Mouse (Mus musculus) midbrain, postnatal 0 days (tissue): Measurements from ENCODE around the gene Cdc42ep3. TPM values are rescaled to one million over a fixed set of nuclear protein-coding genes. Genes with fewer than 3 reads are reported as not detected.

Source experiments
- ATAC-seq: fragments of 200-750 bp; cut with Nextera tagmentation; 2 replicates; pipeline ENCODE4 v1.8.0; 2017; ENCODE audit warnings: moderate number of reproducible peaks, mild to moderate bottlenecking, moderate TSS enrichment, moderate library complexity; ENCODE audit not compliant: low FRiP score
- DNase-seq: peaks from one replicate; pipeline ENCODE4 v3.0.0-alpha.2; 2015; ENCODE audit warnings: low spot score
- H3K27ac ChIP-seq: fragments of 300-500 bp; sonication (generic); 2 replicates; pipeline ENCODE4 v1.5.1; 2014; ENCODE audit warnings: low read depth, mild to moderate bottlenecking, low read length, mixed read lengths
- H3K27me3 ChIP-seq: fragments of 300-500 bp; sonication (generic); 2 replicates; pipeline ENCODE4 v1.6.1; 2014; ENCODE audit warnings: low read length, control low read depth, mixed read lengths; ENCODE audit not compliant: insufficient read depth
- H3K36me3 ChIP-seq: fragments of 300-500 bp; sonication (generic); 2 replicates; pipeline ENCODE4 v1.6.1; 2014; ENCODE audit warnings: low read length, control low read depth, mixed read lengths; ENCODE audit not compliant: insufficient read depth
- H3K4me1 ChIP-seq: fragments of 300-500 bp; sonication (generic); 2 replicates; pipeline ENCODE4 v1.6.1; 2014; ENCODE audit warnings: mild to moderate bottlenecking, control low read depth, antibody characterized with exemption, low read length, mixed read lengths; ENCODE audit not compliant: insufficient read depth
- H3K4me2 ChIP-seq: fragments of 300-500 bp; sonication (generic); 2 replicates; pipeline ENCODE4 v1.6.1; 2014; ENCODE audit warnings: low read depth, mild to moderate bottlenecking, low read length, mixed read lengths; ENCODE audit not compliant: poor library complexity, severe bottlenecking
- H3K4me3 ChIP-seq: fragments of 300-500 bp; sonication (generic); 2 replicates; pipeline ENCODE4 v1.5.1; 2014; ENCODE audit warnings: low read depth, mild to moderate bottlenecking, low read length, moderate library complexity
- H3K9ac ChIP-seq: fragments of 300-500 bp; sonication (generic); replicated peaks from 2 replicates; pipeline ENCODE4 v1.6.1; 2014; ENCODE audit warnings: mild to moderate bottlenecking, low read length, moderate library complexity, mixed read lengths; ENCODE audit not compliant: poor library complexity, severe bottlenecking
- H3K9me3 ChIP-seq: fragments of 300-500 bp; sonication (generic); 2 replicates; pipeline ENCODE4 v1.6.1; 2016; ENCODE audit warnings: low read length, control low read depth
- CTCF ChIP-seq: IDR thresholded peaks from 2 replicates; pipeline ENCODE4 v1.5.1; 2016; ENCODE audit warnings: antibody characterized with exemption, mild to moderate bottlenecking
- WGBS: fragments of 180-500 bp; shearing (Covaris S2); extraction: QIAGEN DNeasy Blood & Tissue Kit; methylation state at CpG from one replicate; pipeline ENCODE4 v1.1.7; 2014; 5-methylcytosine and 5-hydroxymethylcytosine counted together
- polyA plus RNA-seq: library from polyadenylated mRNA; unstranded; fragments of >200 nt; fragmentation: Nextera tagmentation; extraction: Ambion mirVana; gene quantifications from 2 replicates; pipeline ENCODE4 v1.2.1, GENCODE M21; 2015
- total RNA-seq: library from RNA; depleted of rRNA; stranded (reverse); fragments of >200 nt; gene quantifications from 2 replicates; pipeline ENCODE4 v1.2.3, GENCODE M21; 2014

The Cdc42ep3 gene
- total and polyA plus RNA-seq, 2 experiments from 2014 or later: 26.4 to 37.6 TPM

- Histone ChIP-seq H3K4me2 (no peak overlapping the region), H3K9me3 (no peaks in the 10 kb centered on the region), H3K4me3 (no peak overlapping the region), H3K9ac (no peak overlapping the region), H3K4me1 (no peaks in the 10 kb centered on the region), H3K27ac (no peak overlapping the region), H3K27me3 (no peaks in the 10 kb centered on the region), H3K36me3 (no peaks in the 10 kb centered on the region)
- ATAC-seq (no peak), DNase-seq (no peak)
- WGBS: 90% methylated on average over 2 of the region's 2 CpGs
- no peak for TF ChIP-seq CTCF
These were observed 64.2 kb downstream of the Cdc42ep3 start for GRCm38 (mm10) chr17:79290697-79291096.

GRCm38 (mm10) chr17:79287302-79287701 lies 67.6 kb downstream of the Cdc42ep3 start:
- H3K9ac ChIP-seq: no peak overlapping the region
- no peak for ATAC-seq
- no peaks in the 10 kb centered on the region for H3K9me3 ChIP-seq
- H3K36me3 ChIP-seq: no peaks in the 10 kb centered on the region
- no peak overlapping the region for H3K4me2 ChIP-seq
- DNase-seq: no peak
- no peak overlapping the region for H3K4me3 ChIP-seq
- 86% methylated on average over 13 of the region's 13 CpGs for WGBS
- H3K4me1 ChIP-seq: no peaks in the 10 kb centered on the region
- no peak overlapping the region for H3K27ac ChIP-seq
- TF ChIP-seq CTCF: no peak
- H3K27me3 ChIP-seq: no peaks in the 10 kb centered on the region

GRCm38 (mm10) chr17:79285030-79285601 lies 69.8 kb downstream of the Cdc42ep3 start:
- no peak for TF ChIP-seq CTCF
- Histone ChIP-seq H3K4me3 (no peak overlapping the region), H3K4me1 (no peaks in the 10 kb centered on the region), H3K4me2 (no peak overlapping the region), H3K36me3 (no peaks in the 10 kb centered on the region), H3K27ac (no peak overlapping the region), H3K9me3 (no peaks in the 10 kb centered on the region), H3K9ac (no peak overlapping the region), H3K27me3 (no peaks in the 10 kb centered on the region)
- ATAC-seq: no peak
- 32% methylated on average over 6 of the region's 6 CpGs for WGBS
- DNase-seq: no peak
